Mouse (Mus musculus) layer of hippocampus, postnatal 14 days (tissue): ENCODE measurements around the gene Ybey. TPM values are rescaled to one million over a fixed set of nuclear protein-coding genes. Genes with fewer than 3 reads are reported as not detected.

Experiments used
- DNase-seq, 2 experiments: peaks; one replicate each; pipeline ENCODE4 v3.0.0; 2021 to 2022; ENCODE audit warnings: low spot score in 2 of 2, mixed read lengths in 1 of 2
- total RNA-seq, 2 experiments: library from RNA; stranded (reverse); gene quantifications; 2 replicates each; pipeline ENCODE4 v1.2.3; 2021

Gene Ybey
- total RNA-seq, 2 experiments from 2014 or later, result 3.4 to 3.8 TPM

DNA sequence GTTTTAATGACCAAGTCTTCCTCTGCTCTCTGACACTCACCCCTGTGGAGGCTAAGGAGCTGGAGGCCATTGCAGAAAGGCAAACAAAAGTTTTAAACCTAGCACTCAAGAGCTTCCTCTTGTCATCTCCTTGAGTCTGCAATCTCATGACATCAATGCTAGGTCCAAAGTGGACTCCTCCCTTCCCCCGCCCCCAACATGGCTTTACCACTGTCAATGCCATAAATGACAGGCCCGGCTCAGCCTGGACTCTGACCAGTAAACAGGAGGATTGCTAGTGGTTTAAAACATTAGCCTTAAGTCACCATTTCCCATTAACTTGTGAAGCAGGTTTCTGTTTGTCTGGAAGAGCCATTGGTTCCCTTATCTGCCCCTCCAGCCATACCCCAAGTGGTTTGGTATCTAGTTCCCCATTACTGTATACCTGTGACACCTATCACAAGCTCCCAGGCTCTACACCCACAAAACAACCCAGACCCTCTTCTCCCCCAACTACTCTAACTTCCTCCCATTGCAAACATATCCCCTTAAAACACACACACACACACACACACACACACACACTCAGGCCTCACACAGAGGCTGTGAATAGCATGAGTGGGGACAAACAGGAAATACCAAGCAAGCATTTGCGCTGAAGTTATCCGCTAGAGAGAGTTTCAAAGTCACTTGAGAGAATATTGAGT lies 22.8 kb downstream of the Ybey start:
- DNase-seq, result no peak

DNA sequence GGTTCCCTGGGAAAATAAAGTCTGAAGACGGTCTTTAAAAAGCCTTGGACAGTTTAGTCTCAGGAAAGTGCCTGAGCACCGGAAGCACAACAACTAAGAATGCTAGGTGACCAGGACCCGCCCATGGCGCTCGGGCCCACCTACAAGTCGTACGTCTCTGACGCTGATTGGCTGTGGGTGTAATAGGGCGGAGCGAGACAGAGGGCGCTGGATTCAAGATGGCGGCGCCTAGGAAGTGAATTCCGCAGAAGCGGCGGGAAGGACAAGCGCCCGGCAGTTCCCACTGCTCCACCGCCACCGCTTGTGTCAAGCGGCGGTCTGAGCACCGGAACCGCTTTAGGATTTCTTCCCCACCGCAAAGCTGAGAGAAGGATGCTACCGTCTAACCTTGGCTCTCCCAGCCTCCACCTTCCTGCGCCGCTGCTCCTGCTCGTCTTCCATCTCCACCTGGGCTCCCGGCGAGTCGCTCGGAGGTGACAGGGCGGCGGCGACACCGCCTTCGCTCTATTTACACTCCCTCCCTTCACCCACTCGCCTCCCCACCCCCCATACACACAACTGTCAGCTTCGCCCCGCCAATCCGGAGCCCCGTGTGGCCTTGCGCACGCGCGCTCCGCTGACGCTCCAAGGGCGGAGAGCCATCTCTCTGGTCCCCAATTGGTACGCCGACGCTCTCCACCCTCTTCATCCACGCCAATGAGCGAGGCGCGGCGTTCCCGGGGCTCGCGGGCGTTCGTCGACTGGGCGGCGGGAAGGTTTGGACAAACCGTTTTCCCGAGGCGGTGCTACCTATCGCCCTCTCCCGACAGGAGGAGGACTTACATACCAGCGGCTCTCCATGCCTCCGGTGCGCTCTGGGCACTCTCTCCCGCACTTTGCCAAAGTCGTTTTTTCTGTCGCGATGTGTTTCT lies 26.5 kb downstream of the Ybey start, which contains the start of gene Pcnt:
Pcnt (minus strand) TSS at position 609 of the 911 bp plus-strand sequence.
- peak; percentile 96 to 98 for DNase-seq

GRCm38 (mm10) chr10:76440281-76440680 lies 28.6 kb downstream of the Ybey start, which contains the start of gene AC141477.1:
TSS of gene AC141477.1 (minus strand) at chr10:76440444.
- DNase-seq, result no peak

GRCm38 (mm10) chr10:76439107-76439890 lies 29.6 kb downstream of the Ybey start:
- DNase-seq, result no peak

- no peak for DNase-seq
Measured at GRCm38 (mm10) chr10:76433925-76434324, 35.0 kb downstream of the Ybey start.

DNA sequence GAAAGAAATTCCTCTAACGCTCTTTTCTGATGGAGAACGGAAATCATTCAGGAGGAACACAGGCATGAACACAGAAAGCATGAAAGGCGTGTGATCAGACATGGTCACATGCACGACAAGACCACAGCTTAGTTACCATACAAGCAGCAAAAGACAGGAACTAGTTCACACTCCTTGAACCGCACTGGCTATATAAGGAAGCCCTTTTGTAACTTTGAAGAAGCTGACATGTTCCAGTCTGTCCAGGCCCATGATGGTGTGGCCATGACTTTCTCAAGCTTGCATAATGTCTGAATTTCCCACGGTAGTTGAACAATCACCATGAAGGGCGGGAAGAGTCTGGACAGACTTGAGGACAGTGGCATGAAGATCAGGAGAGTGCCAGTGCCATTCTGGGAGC lies 43.2 kb downstream of the Ybey start:
- no peak for DNase-seq

DNA sequence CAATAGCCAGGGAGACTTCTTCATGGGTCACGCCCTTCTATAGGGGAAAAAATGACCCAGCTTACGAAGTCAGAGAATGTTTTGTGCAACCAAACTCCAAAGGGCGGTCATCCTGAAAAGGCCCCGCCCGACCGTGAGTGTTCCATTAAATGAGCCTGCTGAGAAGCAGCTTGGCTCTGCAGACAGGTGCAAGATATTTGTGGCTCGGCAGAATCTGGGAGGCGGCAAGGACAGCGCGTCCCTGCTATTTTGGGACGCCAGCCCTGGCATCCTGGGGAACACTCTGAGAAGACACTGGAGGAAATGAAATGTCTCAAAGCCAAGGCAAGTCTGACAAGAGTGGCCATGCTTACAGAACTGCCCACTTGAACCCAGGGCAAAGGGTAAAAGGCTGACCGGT lies 52.1 kb downstream of the Ybey start:
- DNase-seq, result no peak

Other genes starting within 250 kb of the Ybey start
- gene Prmt2, start 231.2 kb downstream of the Ybey start, total RNA-seq, result 10 to 100 TPM; 69.2 to 82.5 TPM
- gene S100b, start 215.3 kb downstream of the Ybey start, total RNA-seq, result 10 to 100 TPM; 97.2 to 99.4 TPM
- gene Dip2a, start 123.8 kb downstream of the Ybey start, total RNA-seq, result 10 to 100 TPM; 55.0 to 65.6 TPM
- not detected for gene AC141477.1, start 28.7 kb downstream of the Ybey start, total RNA-seq
- 10 to 100 TPM; 14.6 to 18.6 TPM for gene Pcnt, start 26.3 kb downstream of the Ybey start, total RNA-seq
- not detected for gene 2610028H24Rik, start 20.0 kb downstream of the Ybey start, total RNA-seq
- 10 to 100 TPM; 42.2 to 44.1 TPM for gene Mcm3ap, start 187 bp downstream of the Ybey start, total RNA-seq
- gene Lss, start 62.5 kb upstream of the Ybey start, total RNA-seq, result 10 to 100 TPM; 60.9 to 73.6 TPM
- not detected for gene Spatc1l, start 93.2 kb upstream of the Ybey start, total RNA-seq
- not detected for gene Ftcd, start 106.5 kb upstream of the Ybey start, total RNA-seq
- gene Col6a2, start 154.5 kb upstream of the Ybey start, total RNA-seq, result 10 to 100 TPM in 1 of 2 experiments, 1 to 10 TPM in 1; 9.7 to 12.0 TPM